Mouse (Mus musculus) megakaryocyte progenitor cell, adult 5-6 weeks (primary cell): ENCODE data around the gene Fancb. TPM values are rescaled to one million over a fixed set of nuclear protein-coding genes. Genes with fewer than 3 reads are reported as not detected.

ENCODE experiments used
- ATAC-seq: replicated peaks from 2 replicates; pipeline ENCODE4 v1.8.0; 2016; ENCODE audit warnings: mild to moderate bottlenecking, moderate TSS enrichment, inconsistent platforms; ENCODE audit not compliant: poor library complexity
- total RNA-seq, 2 experiments: library from RNA; stranded (forward) in 1 of 2; stranded (reverse) in 1 of 2; fragments of 157-497, 149-512 nt in 1 of 2; fragments of 200-1000 nt in 1 of 2; gene quantifications; 2 replicates each; pipeline versions ENCODE4 v1.2.3 to v1.2.4; 2015 to 2017

Gene Fancb
- total RNA-seq (2015) (7.9 and 12.0 TPM in 2 replicates), total RNA-seq (2017) (11.7 and 12.8 TPM in 2 replicates)

- ATAC-seq, result peak; percentile 95
Measured at GRCm38 (mm10) chrX:164980193-164980775, at the start of gene Fancb, which contains the start of gene Mospd2. Fancb (plus strand) TSS chrX:164980592. Mospd2 (minus strand) TSS chrX:164980375.

- ATAC-seq, result peak; percentile 97
Measured at GRCm38 (mm10) chrX:164941540-164941939, 38.9 kb upstream of the Fancb start.

- ATAC-seq, result no peak
Measured at GRCm38 (mm10) chrX:164951858-164952576, 28.4 kb upstream of the Fancb start.

- no peak for ATAC-seq
Measured at GRCm38 (mm10) chrX:164952601-164953375, 27.6 kb upstream of the Fancb start.

- ATAC-seq, result peak; percentile 57
Measured at GRCm38 (mm10) chrX:164965750-164966448, 14.5 kb upstream of the Fancb start.

GRCm38 (mm10) chrX:164971206-164971605 is 9.2 kb upstream of the Fancb start:
- ATAC-seq, result no peak

- ATAC-seq, result no peak
Measured at GRCm38 (mm10) chrX:164978866-164979265, 1.5 kb upstream of the Fancb start.

- no peak for ATAC-seq
Measured at GRCm38 (mm10) chrX:165003141-165003540, 22.7 kb downstream of the Fancb start.

- ATAC-seq, result no peak
Measured at GRCm38 (mm10) chrX:165004779-165005324, 24.5 kb downstream of the Fancb start, which contains the start of gene Gm17604. Gm17604 (minus strand) TSS chrX:165004829.

Other genes starting within 250 kb of the Fancb start
- 28.3 and 28.5 TPM in 2 replicates for gene Mospd2, start 217 bp upstream of the Fancb start, total RNA-seq (2015)
- 17.6 and 25.2 TPM in 2 replicates for gene Mospd2, start 217 bp upstream of the Fancb start, total RNA-seq (2017)
- not detected in 2 replicates for gene Gm17604, start 24.2 kb downstream of the Fancb start, total RNA-seq (2015)
- not detected in 2 replicates for gene Gm17604, start 24.2 kb downstream of the Fancb start, total RNA-seq (2017)